Mouse (Mus musculus): ENCODE data around the gene Filip1l. TPM values are rescaled to one million over a fixed set of nuclear protein-coding genes. Genes with fewer than 3 reads are reported as not detected.

Filip1l gene
- polyA plus RNA-seq, 1 experiment from 2014 or later: 9.8 TPM

- H3K4me3 ChIP-seq: no peak overlapping the region
- H3K4me1 ChIP-seq: 0 out of 2 replicates have a peak, but pooled peaks cover 2% of the 10 kb centered on the region
- 16% methylated on average over 2 of the region's 2 CpGs for WGBS
- H3K9me3 ChIP-seq (replicated peaks): no peaks in the 10 kb centered on the region
- no peaks in the 10 kb centered on the region for H3K27me3 ChIP-seq
- no peak overlapping the region for H3K27ac ChIP-seq
- no peak overlapping the region for H3K9ac ChIP-seq
- no peak for ATAC-seq (ENCODE audit: low FRiP score)
- no peaks in the 10 kb centered on the region for H3K36me3 ChIP-seq
- no peak overlapping the region for H3K4me2 ChIP-seq (replicated peaks)
Measured at GRCm38 (mm10) chr16:57502230-57502629, 149.3 kb downstream of the Filip1l start.

- H3K4me3 ChIP-seq: no peak overlapping the region
- ATAC-seq (ENCODE audit: low FRiP score): no peak
- H3K27me3 ChIP-seq: no peaks in the 10 kb centered on the region
- H3K9me3 ChIP-seq (replicated peaks): no peaks in the 10 kb centered on the region
- H3K36me3 ChIP-seq: no peaks in the 10 kb centered on the region
- no peak overlapping the region for H3K27ac ChIP-seq
- 73% methylated on average over 5 of the region's 5 CpGs for WGBS
- no peak overlapping the region for H3K9ac ChIP-seq
- H3K4me1 ChIP-seq: 0 out of 2 replicates have a peak, but pooled peaks cover 2% of the 10 kb centered on the region
- no peak overlapping the region for H3K4me2 ChIP-seq (replicated peaks)
Measured at GRCm38 (mm10) chr16:57502761-57503160, 149.9 kb downstream of the Filip1l start.

- Histone ChIP-seq H3K36me3 (no peaks in the 10 kb centered on the region), H3K4me3 (no peak overlapping the region), H3K4me2 (replicated peaks) (no peak overlapping the region), H3K9ac (no peak overlapping the region), H3K27ac (no peak overlapping the region), H3K4me1 (0 out of 2 replicates have a peak, but pooled peaks cover 2% of the 10 kb centered on the region), H3K9me3 (replicated peaks) (no peaks in the 10 kb centered on the region), H3K27me3 (no peaks in the 10 kb centered on the region)
- WGBS: 94% methylated on average over 4 of the region's 4 CpGs
- no peak for ATAC-seq (ENCODE audit: low FRiP score)
Measured at GRCm38 (mm10) chr16:57504728-57505127, 151.8 kb downstream of the Filip1l start.

GRCm38 (mm10) chr16:57506133-57506532 is 153.2 kb downstream of the Filip1l start:
- Histone ChIP-seq H3K36me3 (no peaks in the 10 kb centered on the region), H3K4me2 (replicated peaks) (no peak overlapping the region), H3K4me3 (no peak overlapping the region), H3K27me3 (no peaks in the 10 kb centered on the region), H3K9ac (no peak overlapping the region), H3K4me1 (0 out of 2 replicates have a peak, but pooled peaks cover 2% of the 10 kb centered on the region), H3K27ac (no peak overlapping the region), H3K9me3 (replicated peaks) (no peaks in the 10 kb centered on the region)
- 85% methylated on average over 6 of the region's 6 CpGs for WGBS
- ATAC-seq (ENCODE audit: low FRiP score): no peak

- Histone ChIP-seq H3K4me2 (replicated peaks) (no peak overlapping the region), H3K27ac (no peak overlapping the region), H3K9ac (no peak overlapping the region), H3K4me3 (no peak overlapping the region), H3K27me3 (no peaks in the 10 kb centered on the region), H3K9me3 (replicated peaks) (no peaks in the 10 kb centered on the region), H3K36me3 (no peaks in the 10 kb centered on the region), H3K4me1 (no peaks in the 10 kb centered on the region)
- WGBS: 95% methylated on average over 1 of the region's 1 CpGs
- ATAC-seq (ENCODE audit: low FRiP score): no peak
Measured at GRCm38 (mm10) chr16:57508351-57508750, 155.5 kb downstream of the Filip1l start.

GRCm38 (mm10) chr16:57509099-57509498 is 156.2 kb downstream of the Filip1l start:
- no peak overlapping the region for H3K27ac ChIP-seq
- no peaks in the 10 kb centered on the region for H3K36me3 ChIP-seq
- WGBS: 96% methylated on average over 3 of the region's 3 CpGs
- no peak for ATAC-seq (ENCODE audit: low FRiP score)
- H3K27me3 ChIP-seq: no peaks in the 10 kb centered on the region
- no peak overlapping the region for H3K4me3 ChIP-seq
- H3K9ac ChIP-seq: no peak overlapping the region
- no peaks in the 10 kb centered on the region for H3K4me1 ChIP-seq
- no peaks in the 10 kb centered on the region for H3K9me3 ChIP-seq (replicated peaks)
- no peak overlapping the region for H3K4me2 ChIP-seq (replicated peaks)

- H3K9me3 ChIP-seq (replicated peaks): no peaks in the 10 kb centered on the region
- H3K4me3 ChIP-seq: no peak overlapping the region
- no peaks in the 10 kb centered on the region for H3K36me3 ChIP-seq
- H3K27me3 ChIP-seq: no peaks in the 10 kb centered on the region
- no peaks in the 10 kb centered on the region for H3K4me1 ChIP-seq
- H3K27ac ChIP-seq: no peak overlapping the region
- no peak for ATAC-seq (ENCODE audit: low FRiP score)
- no peak overlapping the region for H3K9ac ChIP-seq
- WGBS: 93% methylated on average over 7 of the region's 7 CpGs
- no peak overlapping the region for H3K4me2 ChIP-seq (replicated peaks)
Measured at GRCm38 (mm10) chr16:57513562-57513961, 160.7 kb downstream of the Filip1l start.

GRCm38 (mm10) chr16:57514371-57514770 is 161.5 kb downstream of the Filip1l start:
- Histone ChIP-seq H3K36me3 (no peaks in the 10 kb centered on the region), H3K27me3 (no peaks in the 10 kb centered on the region), H3K4me3 (no peak overlapping the region), H3K4me2 (replicated peaks) (no peak overlapping the region), H3K9me3 (replicated peaks) (no peaks in the 10 kb centered on the region), H3K27ac (no peak overlapping the region), H3K4me1 (no peaks in the 10 kb centered on the region), H3K9ac (no peak overlapping the region)
- 58% methylated on average over 4 of the region's 4 CpGs for whole genome bisulfite sequencing
- no peak for ATAC-seq (ENCODE audit: low FRiP score)

- no peak overlapping the region for H3K4me3 ChIP-seq
- 86% methylated on average over 10 of the region's 10 CpGs for WGBS
- H3K27ac ChIP-seq: no peak overlapping the region
- H3K9me3 ChIP-seq (replicated peaks): no peaks in the 10 kb centered on the region
- no peak overlapping the region for H3K9ac ChIP-seq
- no peaks in the 10 kb centered on the region for H3K27me3 ChIP-seq
- no peaks in the 10 kb centered on the region for H3K4me1 ChIP-seq
- no peaks in the 10 kb centered on the region for H3K36me3 ChIP-seq
- ATAC-seq (ENCODE audit: low FRiP score): no peak
- H3K4me2 ChIP-seq (replicated peaks): no peak overlapping the region
Measured at GRCm38 (mm10) chr16:57515636-57516035, 162.7 kb downstream of the Filip1l start.

GRCm38 (mm10) chr16:57525046-57525445 is 172.2 kb downstream of the Filip1l start:
- ATAC-seq (ENCODE audit: low FRiP score): no peak
- WGBS: 85% methylated on average over 5 of the region's 5 CpGs
- no peak overlapping the region for H3K27ac ChIP-seq
- H3K27me3 ChIP-seq: no peaks in the 10 kb centered on the region
- H3K4me3 ChIP-seq: no peak overlapping the region
- H3K4me1 ChIP-seq: peaks cover 6% of the 10 kb centered on the region; the same call in 1 of the 2 replicates
- no peak overlapping the region for H3K9ac ChIP-seq
- no peaks in the 10 kb centered on the region for H3K9me3 ChIP-seq (replicated peaks)
- no peak overlapping the region for H3K4me2 ChIP-seq (replicated peaks)
- H3K36me3 ChIP-seq: no peaks in the 10 kb centered on the region

GRCm38 (mm10) chr16:57525476-57525875 is 172.6 kb downstream of the Filip1l start:
- Histone ChIP-seq H3K36me3 (no peaks in the 10 kb centered on the region), H3K9me3 (replicated peaks) (no peaks in the 10 kb centered on the region), H3K4me1 (peaks cover 6% of the 10 kb centered on the region; the same call in 1 of the 2 replicates), H3K27me3 (no peaks in the 10 kb centered on the region), H3K9ac (no peak overlapping the region), H3K4me3 (no peak overlapping the region), H3K4me2 (replicated peaks) (no peak overlapping the region), H3K27ac (no peak overlapping the region)
- WGBS: 57% methylated on average over 4 of the region's 4 CpGs
- ATAC-seq (ENCODE audit: low FRiP score): no peak

GRCm38 (mm10) chr16:57526893-57527292 is 174.0 kb downstream of the Filip1l start:
- H3K4me3 ChIP-seq: no peak overlapping the region
- no peak overlapping the region for H3K4me2 ChIP-seq (replicated peaks)
- no peak overlapping the region for H3K9ac ChIP-seq
- ATAC-seq (ENCODE audit: low FRiP score): no peak
- H3K27me3 ChIP-seq: no peaks in the 10 kb centered on the region
- H3K27ac ChIP-seq: no peak overlapping the region
- H3K4me1 ChIP-seq: peaks cover 6% of the 10 kb centered on the region; the same call in 1 of the 2 replicates
- no peaks in the 10 kb centered on the region for H3K36me3 ChIP-seq
- no peaks in the 10 kb centered on the region for H3K9me3 ChIP-seq (replicated peaks)
- 94% methylated on average over 7 of the region's 7 CpGs for WGBS

GRCm38 (mm10) chr16:57528457-57528856 is 175.6 kb downstream of the Filip1l start:
- ATAC-seq (ENCODE audit: low FRiP score): no peak
- no peaks in the 10 kb centered on the region for H3K27me3 ChIP-seq
- H3K36me3 ChIP-seq: no peaks in the 10 kb centered on the region
- no peak overlapping the region for H3K4me2 ChIP-seq (replicated peaks)
- no peak overlapping the region for H3K27ac ChIP-seq
- H3K4me1 ChIP-seq: peaks cover 6% of the 10 kb centered on the region; the same call in 1 of the 2 replicates
- H3K4me3 ChIP-seq: no peak overlapping the region
- H3K9ac ChIP-seq: no peak overlapping the region
- 75% methylated on average over 4 of the region's 4 CpGs for WGBS
- no peaks in the 10 kb centered on the region for H3K9me3 ChIP-seq (replicated peaks)

All from hindbrain, embryonic 12.5 days (tissue).